Mouse (Mus musculus) C2C12 (cell line): ENCODE data around the gene Eif4g2.

Experiments used
- CEBPB ChIP-seq: IDR thresholded peaks from one replicate; pipeline ENCODE4 v1.6.1; 2011; ENCODE audit warnings: low read depth, mild to moderate bottlenecking, control low read depth, moderate library complexity
- CTCF ChIP-seq: IDR thresholded peaks from one replicate; pipeline ENCODE4 v1.5.1; 2011; ENCODE audit not compliant: control insufficient read depth, insufficient read depth, insufficient read length
- FOSL1 ChIP-seq: IDR thresholded peaks from one replicate; pipeline ENCODE4 v1.8.0; 2011; ENCODE audit warnings: mild to moderate bottlenecking, low read length; ENCODE audit not compliant: poor library complexity, insufficient read depth, severe bottlenecking
- MAX ChIP-seq: IDR thresholded peaks from one replicate; pipeline ENCODE4 v1.6.1; 2011; ENCODE audit warnings: mild to moderate bottlenecking, control low read depth
- MYOD1 ChIP-seq: IDR thresholded peaks from one replicate; pipeline ENCODE4 v1.6.1; 2011; ENCODE audit warnings: low read depth; ENCODE audit not compliant: control insufficient read depth, insufficient read length
- MYOG ChIP-seq: IDR thresholded peaks from one replicate; pipeline ENCODE4 v1.6.1; 2011; ENCODE audit not compliant: control insufficient read depth, insufficient read length; ENCODE audit errors: extremely low read depth
- USF1 ChIP-seq: IDR thresholded peaks from one replicate; pipeline ENCODE4 v1.6.1; 2011; ENCODE audit warnings: low read depth, mild to moderate bottlenecking, control low read depth, moderate library complexity

DNA sequence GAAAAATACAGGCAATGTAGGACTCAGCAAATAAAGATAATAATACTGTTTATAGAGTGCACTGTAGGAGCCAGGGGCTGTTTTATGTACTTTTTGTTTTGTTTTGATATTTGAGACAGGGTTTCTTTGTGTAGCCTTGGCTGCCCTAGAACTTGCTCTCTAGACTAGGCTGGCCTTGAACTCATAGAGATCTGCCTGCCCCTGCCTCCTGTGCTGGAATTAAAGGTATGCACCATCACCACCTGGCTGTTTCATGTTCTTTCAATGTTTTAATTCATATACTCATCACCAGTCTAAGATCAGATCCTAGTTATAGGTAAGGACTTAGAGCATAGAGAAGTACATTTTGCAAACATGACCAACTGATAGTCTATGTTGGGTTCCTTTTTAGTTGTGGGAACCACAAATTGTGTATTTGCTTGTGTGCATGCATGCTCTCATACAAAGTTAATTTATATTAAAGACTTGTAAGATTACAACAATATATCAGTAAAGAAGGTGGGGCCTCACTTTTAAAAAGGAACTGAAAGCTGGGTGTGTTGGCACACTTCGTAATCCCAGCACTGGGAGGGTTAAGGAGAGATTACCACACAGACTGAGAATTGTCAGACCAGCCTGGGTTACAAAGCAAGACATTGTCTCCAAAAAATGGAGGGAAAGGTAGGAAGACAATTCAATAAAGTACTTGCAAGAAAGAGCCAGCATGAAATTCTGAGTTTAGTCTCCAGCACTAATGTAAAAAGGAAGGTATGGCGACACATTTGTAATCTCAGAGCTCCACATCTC lies 41.1 kb upstream of the Eif4g2 start:
- TF ChIP-seq CTCF (no peak), USF1 (no peak), MAX (no peak), FOSL1 (no peak), CEBPB (no peak), MYOG (no peak), MYOD1 (no peak)
